Mouse (Mus musculus): ENCODE results near the gene Tgm3. TPM values are rescaled to one million over a fixed set of nuclear protein-coding genes. Genes with fewer than 3 reads are reported as not detected.

The Tgm3 gene
- polyA plus RNA-seq, 1 experiment from 2014 or later = not detected

- H3K9ac ChIP-seq (replicated peaks) = no peak overlapping the region
- no peaks in the 10 kb centered on the region for H3K4me1 ChIP-seq (ENCODE audit: insufficient read depth)
- no peak for ATAC-seq
- WGBS (ENCODE audit: insufficient replicate concordance) = 83% methylated on average over 3 of the region's 3 CpGs
- no peak for TF ChIP-seq CTCF (IDR thresholded peaks at IDR 0.05; ENCODE audit: low read depth)
- no peak for TF ChIP-seq EP300 (IDR thresholded peaks at IDR 0.05; ENCODE audit: low read depth)
- H3K4me3 ChIP-seq (ENCODE audit: low read depth, low read length) = no peak overlapping the region
- H3K27ac ChIP-seq (ENCODE audit: low read depth) = no peak overlapping the region
- H3K4me2 ChIP-seq (ENCODE audit: low read depth, low read length) = no peak overlapping the region
- no peaks in the 10 kb centered on the region for H3K36me3 ChIP-seq (replicated peaks; ENCODE audit: insufficient read depth, low read length)
- no peak for DNase-seq
- no peaks in the 10 kb centered on the region for H3K9me3 ChIP-seq (ENCODE audit: low read length)
- H3K27me3 ChIP-seq (ENCODE audit: insufficient read depth, low read length) = no peaks in the 10 kb centered on the region
Measured at GRCm38 (mm10) chr2:130000601-130001000, 11.5 kb upstream of the Tgm3 start.

- Histone ChIP-seq H3K9me3 (ENCODE audit: low read length) (no peaks in the 10 kb centered on the region), H3K27me3 (ENCODE audit: insufficient read depth, low read length) (no peaks in the 10 kb centered on the region), H3K4me1 (ENCODE audit: insufficient read depth) (no peaks in the 10 kb centered on the region), H3K4me2 (ENCODE audit: low read depth, low read length) (no peak overlapping the region), H3K9ac (replicated peaks) (no peak overlapping the region), H3K27ac (ENCODE audit: low read depth) (no peak overlapping the region), H3K4me3 (ENCODE audit: low read depth, low read length) (no peak overlapping the region), H3K36me3 (replicated peaks; ENCODE audit: insufficient read depth, low read length) (no peaks in the 10 kb centered on the region)
- TF ChIP-seq EP300 (IDR thresholded peaks at IDR 0.05; ENCODE audit: low read depth) (no peak), CTCF (IDR thresholded peaks at IDR 0.05; ENCODE audit: low read depth) (no peak)
- 49% methylated on average over 4 of the region's 4 CpGs for WGBS (ENCODE audit: insufficient replicate concordance)
- DNase-seq = no peak
- ATAC-seq = no peak
Measured at GRCm38 (mm10) chr2:130004046-130004445, 8.1 kb upstream of the Tgm3 start.

- 78% methylated on average over 2 of the region's 2 CpGs for WGBS (ENCODE audit: insufficient replicate concordance)
Measured at GRCm38 (mm10) chr2:130009371-130009770, 2.8 kb upstream of the Tgm3 start.

GRCm38 (mm10) chr2:130013646-130014045 lies 1.5 kb downstream of the Tgm3 start:
- Histone ChIP-seq H3K4me1 (ENCODE audit: insufficient read depth) (no peaks in the 10 kb centered on the region), H3K27me3 (ENCODE audit: insufficient read depth, low read length) (no peaks in the 10 kb centered on the region), H3K9me3 (ENCODE audit: low read length) (no peaks in the 10 kb centered on the region), H3K36me3 (replicated peaks; ENCODE audit: insufficient read depth, low read length) (no peaks in the 10 kb centered on the region), H3K27ac (ENCODE audit: low read depth) (no peak overlapping the region), H3K4me3 (ENCODE audit: low read depth, low read length) (no peak overlapping the region), H3K9ac (replicated peaks) (no peak overlapping the region), H3K4me2 (ENCODE audit: low read depth, low read length) (no peak overlapping the region)
- no peak for DNase-seq
- ATAC-seq = no peak
- TF ChIP-seq EP300 (IDR thresholded peaks at IDR 0.05; ENCODE audit: low read depth) (no peak), CTCF (IDR thresholded peaks at IDR 0.05; ENCODE audit: low read depth) (no peak)

More at GRCm38 (mm10) chr2:130009371-130009770, 2.8 kb upstream of the Tgm3 start:
- DNase-seq (no peak), ATAC-seq (no peak)
- Histone ChIP-seq H3K4me3 (ENCODE audit: low read depth, low read length) (no peak overlapping the region), H3K4me1 (ENCODE audit: insufficient read depth) (no peaks in the 10 kb centered on the region), H3K4me2 (ENCODE audit: low read depth, low read length) (no peak overlapping the region), H3K36me3 (replicated peaks; ENCODE audit: insufficient read depth, low read length) (no peaks in the 10 kb centered on the region), H3K27ac (ENCODE audit: low read depth) (no peak overlapping the region), H3K9me3 (ENCODE audit: low read length) (no peaks in the 10 kb centered on the region), H3K27me3 (ENCODE audit: insufficient read depth, low read length) (no peaks in the 10 kb centered on the region), H3K9ac (replicated peaks) (no peak overlapping the region)
- no peak for TF ChIP-seq CTCF (IDR thresholded peaks at IDR 0.05; ENCODE audit: low read depth)
- no peak for TF ChIP-seq EP300 (IDR thresholded peaks at IDR 0.05; ENCODE audit: low read depth)

- DNase-seq = no peak
Measured at GRCm38 (mm10) chr2:130015196-130015595, 3.0 kb downstream of the Tgm3 start.

GRCm38 (mm10) chr2:130018084-130018483 lies 5.9 kb downstream of the Tgm3 start:
- H3K36me3 ChIP-seq (replicated peaks; ENCODE audit: insufficient read depth, low read length) = no peaks in the 10 kb centered on the region
- H3K9ac ChIP-seq (replicated peaks) = no peak overlapping the region
- no peak for ATAC-seq
- no peaks in the 10 kb centered on the region for H3K9me3 ChIP-seq (ENCODE audit: low read length)
- TF ChIP-seq EP300 (IDR thresholded peaks at IDR 0.05; ENCODE audit: low read depth) (no peak), CTCF (IDR thresholded peaks at IDR 0.05; ENCODE audit: low read depth) (no peak)
- H3K4me1 ChIP-seq (ENCODE audit: insufficient read depth) = no peaks in the 10 kb centered on the region
- DNase-seq = no peak
- H3K4me3 ChIP-seq (ENCODE audit: low read depth, low read length) = no peak overlapping the region
- 66% methylated on average over 2 of the region's 2 CpGs for WGBS (ENCODE audit: insufficient replicate concordance)
- H3K27me3 ChIP-seq (ENCODE audit: insufficient read depth, low read length) = no peaks in the 10 kb centered on the region
- H3K4me2 ChIP-seq (ENCODE audit: low read depth, low read length) = no peak overlapping the region
- H3K27ac ChIP-seq (ENCODE audit: low read depth) = no peak overlapping the region

More at GRCm38 (mm10) chr2:130015196-130015595, 3.0 kb downstream of the Tgm3 start:
- no peak overlapping the region for H3K4me2 ChIP-seq (ENCODE audit: low read depth, low read length)
- no peak overlapping the region for H3K27ac ChIP-seq (ENCODE audit: low read depth)
- no peak overlapping the region for H3K4me3 ChIP-seq (ENCODE audit: low read depth, low read length)
- H3K9me3 ChIP-seq (ENCODE audit: low read length) = no peaks in the 10 kb centered on the region
- no peaks in the 10 kb centered on the region for H3K27me3 ChIP-seq (ENCODE audit: insufficient read depth, low read length)
- 74% methylated on average over 2 of the region's 2 CpGs for WGBS (ENCODE audit: insufficient replicate concordance)
- no peak for TF ChIP-seq CTCF (IDR thresholded peaks at IDR 0.05; ENCODE audit: low read depth)
- TF ChIP-seq EP300 (IDR thresholded peaks at IDR 0.05; ENCODE audit: low read depth) = no peak
- no peaks in the 10 kb centered on the region for H3K36me3 ChIP-seq (replicated peaks; ENCODE audit: insufficient read depth, low read length)
- no peak for ATAC-seq
- H3K9ac ChIP-seq (replicated peaks) = no peak overlapping the region
- H3K4me1 ChIP-seq (ENCODE audit: insufficient read depth) = no peaks in the 10 kb centered on the region

GRCm38 (mm10) chr2:130027890-130028289 lies 15.7 kb downstream of the Tgm3 start:
- TF ChIP-seq CTCF (IDR thresholded peaks at IDR 0.05; ENCODE audit: low read depth) = no peak
- no peak for TF ChIP-seq EP300 (IDR thresholded peaks at IDR 0.05; ENCODE audit: low read depth)
- no peak overlapping the region for H3K27ac ChIP-seq (ENCODE audit: low read depth)
- WGBS (ENCODE audit: insufficient replicate concordance) = 69% methylated on average over 4 of the region's 4 CpGs
- H3K4me1 ChIP-seq (ENCODE audit: insufficient read depth) = no peaks in the 10 kb centered on the region
- no peak overlapping the region for H3K9ac ChIP-seq (replicated peaks)
- no peak for ATAC-seq
- no peaks in the 10 kb centered on the region for H3K36me3 ChIP-seq (replicated peaks; ENCODE audit: insufficient read depth, low read length)
- H3K9me3 ChIP-seq (ENCODE audit: low read length) = no peaks in the 10 kb centered on the region
- H3K4me2 ChIP-seq (ENCODE audit: low read depth, low read length) = no peak overlapping the region
- no peaks in the 10 kb centered on the region for H3K27me3 ChIP-seq (ENCODE audit: insufficient read depth, low read length)
- H3K4me3 ChIP-seq (ENCODE audit: low read depth, low read length) = no peak overlapping the region
- no peak for DNase-seq
